Mouse (Mus musculus) spleen, adult 12 weeks (tissue): ENCODE data around the gene Nrp1.

Experiments used
- DNase-seq: peaks from one replicate; pipeline ENCODE4 v3.0.0; 2022; ENCODE audit warnings: low spot score

Gene Nrp1

DNA sequence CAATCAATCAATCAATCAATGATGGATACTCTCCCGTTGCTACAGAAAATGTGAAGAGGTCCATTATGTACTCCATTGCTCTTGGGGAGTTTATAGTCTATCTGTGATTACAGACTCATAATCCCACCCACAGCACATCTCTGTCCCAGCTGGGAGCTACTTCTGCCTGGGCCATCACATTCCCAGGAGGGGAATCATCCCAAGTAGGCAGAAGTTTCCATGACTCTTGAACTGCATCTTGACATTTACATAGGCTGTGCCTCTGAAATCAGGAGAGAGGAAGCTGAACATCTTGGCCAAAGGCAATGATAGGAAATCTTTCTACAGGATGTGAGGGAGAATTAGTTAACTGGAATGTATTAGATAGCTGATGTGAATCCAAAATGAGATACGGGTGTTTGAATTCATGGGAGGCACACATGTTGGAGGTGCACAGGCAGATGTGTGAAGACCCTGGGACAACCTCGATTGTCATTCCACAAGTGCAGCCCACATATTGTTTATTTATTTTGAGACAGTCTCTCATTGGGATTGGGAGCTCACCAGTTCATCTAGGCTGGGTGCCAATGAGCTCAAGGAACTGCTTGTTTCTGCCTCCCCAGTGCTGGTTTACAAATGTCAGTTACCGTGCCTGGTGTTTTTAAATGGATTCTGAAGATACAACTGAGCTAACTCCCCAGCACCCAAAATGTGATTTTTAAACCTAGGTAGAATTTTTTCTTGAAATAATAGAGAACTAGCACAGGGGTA, 108.5 kb downstream of the Nrp1 start:
- no peak for DNase-seq

DNA sequence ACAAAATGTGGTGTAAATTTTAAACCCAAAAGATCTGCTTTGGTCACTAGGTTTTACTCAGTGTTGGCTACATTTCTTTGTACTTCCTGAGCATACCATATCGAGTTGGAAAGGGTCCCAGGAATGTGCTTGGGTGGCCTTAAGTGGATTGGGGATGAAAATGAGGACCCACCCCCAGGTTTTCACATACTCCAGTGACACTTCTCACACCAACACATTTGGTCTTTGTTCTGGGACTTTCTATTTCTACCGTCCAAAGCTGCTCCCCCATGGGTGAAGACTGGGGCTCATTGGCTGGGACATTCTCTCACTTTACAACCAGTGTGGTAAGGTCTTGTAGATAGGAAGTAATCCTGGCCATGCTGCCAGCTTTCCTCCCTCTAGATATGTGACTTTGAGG, 111.7 kb downstream of the Nrp1 start:
- DNase-seq = no peak

DNA sequence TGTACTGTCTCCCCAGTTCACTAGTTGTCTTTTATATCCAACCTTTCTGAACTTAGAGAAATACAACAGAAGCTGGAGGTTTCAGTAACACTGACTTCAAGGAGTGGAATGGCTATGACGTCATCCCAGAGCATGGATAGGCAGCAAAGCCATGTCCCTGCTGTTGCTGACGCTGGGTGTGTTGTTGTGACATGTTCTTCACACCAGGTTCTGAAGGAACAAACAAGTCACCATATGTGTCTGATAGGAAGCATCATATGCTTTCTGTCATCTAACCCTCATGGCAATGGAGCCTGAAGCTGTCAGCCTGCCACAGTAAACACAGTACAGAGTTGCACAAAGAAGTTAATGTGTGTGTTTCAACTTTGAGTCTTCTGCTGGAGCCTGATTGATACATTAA, 112.8 kb downstream of the Nrp1 start:
- no peak for DNase-seq

DNA sequence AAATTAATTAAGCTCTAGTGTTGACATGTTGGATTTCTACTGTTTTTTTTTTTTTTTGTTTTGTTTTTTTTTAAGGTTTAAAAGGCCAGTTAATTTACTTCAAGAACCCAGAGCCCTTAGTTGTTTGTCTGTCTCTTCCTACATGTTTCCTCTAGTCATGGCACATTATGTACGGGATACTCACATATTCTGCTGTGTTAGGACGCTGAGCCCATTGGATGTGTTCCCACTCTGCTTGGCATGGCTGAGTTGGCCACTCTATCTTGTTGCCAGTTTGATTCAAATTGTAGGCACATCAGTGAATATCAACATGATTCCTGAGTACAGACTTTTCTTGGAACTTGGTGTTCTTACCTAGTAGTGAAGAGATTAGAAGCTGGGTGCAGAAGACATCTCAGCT, 114.5 kb downstream of the Nrp1 start:
- DNase-seq = no peak

DNA sequence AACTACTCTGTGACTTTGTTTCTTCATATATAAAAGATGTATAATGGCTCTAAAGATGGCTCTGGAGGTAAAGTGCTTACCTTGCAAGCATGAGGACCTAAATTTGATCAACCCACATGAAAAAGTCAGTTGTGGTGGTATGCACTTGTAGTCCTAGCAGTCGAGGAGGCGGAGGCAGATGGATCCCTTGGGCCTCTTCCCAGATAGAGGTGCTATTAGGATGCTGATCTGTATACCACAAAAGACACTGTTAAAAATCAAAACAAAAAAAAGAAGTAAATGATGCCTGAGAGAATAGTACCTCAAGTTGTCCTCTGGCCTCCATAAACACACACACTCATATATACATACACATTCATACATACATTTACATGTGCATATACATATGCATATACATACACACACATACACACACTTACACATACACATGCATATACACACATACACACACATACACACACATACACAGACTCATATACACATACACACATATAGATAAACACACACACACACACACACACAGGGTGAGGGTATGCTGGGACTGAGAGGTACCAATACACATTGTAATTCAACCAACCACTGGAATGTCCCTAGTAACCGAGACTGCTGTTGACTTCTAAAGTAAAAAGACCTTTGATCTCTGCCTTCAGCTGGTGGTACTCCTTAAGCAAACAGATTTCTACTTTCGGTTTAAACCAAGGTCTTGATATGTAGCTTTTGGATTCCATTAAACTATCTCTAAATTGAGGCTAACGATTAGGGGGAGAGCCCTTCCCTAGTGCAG, 115.2 kb downstream of the Nrp1 start:
- no peak for DNase-seq

DNA sequence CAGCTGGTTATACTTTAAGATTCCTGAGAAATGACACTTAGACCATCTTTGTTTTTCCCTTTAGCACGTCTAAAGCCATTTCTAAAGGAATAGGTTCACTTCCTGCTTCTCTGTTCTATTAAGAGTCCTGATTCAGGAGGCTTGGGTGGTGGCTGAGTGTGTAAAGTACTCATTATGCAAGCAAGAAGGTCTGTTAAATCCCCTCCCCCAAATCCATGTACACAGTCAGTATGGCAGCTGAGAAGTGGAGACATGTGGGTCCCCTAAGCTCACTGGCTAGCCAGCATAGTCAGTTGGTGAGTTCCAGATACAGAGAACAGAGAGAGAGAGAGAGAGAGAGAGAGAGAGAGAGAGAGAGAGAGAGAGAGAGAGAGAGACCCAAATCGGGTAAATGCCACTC, 116.2 kb downstream of the Nrp1 start:
- no peak for DNase-seq

DNA sequence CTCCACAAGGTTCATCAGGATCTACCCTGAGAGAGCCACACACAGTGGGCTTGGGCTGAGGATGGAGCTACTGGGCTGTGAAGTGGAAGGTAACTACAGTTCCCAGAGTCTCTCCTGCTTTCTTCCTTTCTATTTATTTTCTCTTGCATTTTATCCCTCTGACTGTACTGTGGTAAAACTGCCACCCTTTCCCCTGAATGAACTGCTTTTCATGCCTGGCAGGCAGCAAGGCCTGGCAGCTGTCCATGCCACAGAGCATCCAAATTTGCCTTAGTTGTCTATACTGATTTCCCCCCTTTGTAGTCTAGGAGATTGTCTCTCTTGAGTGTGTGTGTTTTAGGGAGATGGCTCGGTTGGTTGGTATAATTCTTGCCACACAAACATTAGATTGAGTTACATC, 117.8 kb downstream of the Nrp1 start:
- DNase-seq = no peak

DNA sequence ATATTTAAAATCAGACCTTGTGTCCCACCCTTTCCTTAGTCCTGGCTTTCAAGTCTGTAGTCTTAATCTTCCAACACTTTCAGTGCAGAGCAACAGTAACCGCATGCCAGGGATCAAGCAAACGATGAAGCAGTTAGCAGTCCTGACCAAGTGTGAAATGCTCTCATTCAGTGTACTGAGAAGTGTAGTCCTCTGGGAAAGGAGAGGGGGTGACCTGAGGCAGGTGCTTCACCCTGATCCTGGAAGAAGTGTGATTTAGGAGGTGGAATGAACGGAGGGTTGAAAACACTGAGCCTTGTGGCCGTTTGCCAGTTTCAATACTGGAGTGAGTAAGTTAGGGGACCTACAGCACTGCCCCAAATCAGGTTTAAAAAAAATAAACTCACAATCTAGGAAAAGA, 119.6 kb downstream of the Nrp1 start:
- no peak for DNase-seq

DNA sequence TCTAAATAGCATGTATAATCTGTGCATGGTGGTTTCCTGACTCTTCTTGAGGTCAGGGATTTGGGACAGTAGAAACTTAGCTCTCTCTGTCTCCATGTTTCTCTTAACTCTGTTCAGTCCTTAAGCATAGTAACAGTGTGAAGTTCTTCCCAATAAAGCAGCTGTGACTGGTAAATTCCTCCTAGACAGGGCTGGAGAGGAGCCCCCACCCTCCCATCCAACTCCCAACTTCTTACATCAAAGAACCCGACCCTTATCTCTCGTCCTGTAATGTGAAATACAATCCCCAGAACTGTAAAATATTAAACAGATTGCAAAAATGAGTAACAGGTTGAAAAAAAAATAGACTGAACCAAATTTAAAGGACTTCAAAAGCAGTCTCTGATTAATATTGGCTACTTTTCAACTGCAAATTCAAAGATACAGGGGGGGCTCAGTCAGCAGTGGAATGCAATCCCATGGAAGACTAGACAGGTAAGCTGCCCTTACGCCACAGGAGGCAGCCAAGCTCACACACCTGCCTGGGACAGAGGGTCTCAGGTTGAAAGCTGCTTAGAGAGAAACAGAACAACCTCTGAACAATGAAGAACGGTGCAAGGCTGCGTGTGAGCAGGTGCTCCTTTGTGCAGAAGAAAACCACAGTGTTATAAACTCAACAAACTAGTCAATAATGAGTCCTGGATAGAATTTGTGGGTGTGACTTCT, 121.1 kb downstream of the Nrp1 start:
- no peak for DNase-seq

DNA sequence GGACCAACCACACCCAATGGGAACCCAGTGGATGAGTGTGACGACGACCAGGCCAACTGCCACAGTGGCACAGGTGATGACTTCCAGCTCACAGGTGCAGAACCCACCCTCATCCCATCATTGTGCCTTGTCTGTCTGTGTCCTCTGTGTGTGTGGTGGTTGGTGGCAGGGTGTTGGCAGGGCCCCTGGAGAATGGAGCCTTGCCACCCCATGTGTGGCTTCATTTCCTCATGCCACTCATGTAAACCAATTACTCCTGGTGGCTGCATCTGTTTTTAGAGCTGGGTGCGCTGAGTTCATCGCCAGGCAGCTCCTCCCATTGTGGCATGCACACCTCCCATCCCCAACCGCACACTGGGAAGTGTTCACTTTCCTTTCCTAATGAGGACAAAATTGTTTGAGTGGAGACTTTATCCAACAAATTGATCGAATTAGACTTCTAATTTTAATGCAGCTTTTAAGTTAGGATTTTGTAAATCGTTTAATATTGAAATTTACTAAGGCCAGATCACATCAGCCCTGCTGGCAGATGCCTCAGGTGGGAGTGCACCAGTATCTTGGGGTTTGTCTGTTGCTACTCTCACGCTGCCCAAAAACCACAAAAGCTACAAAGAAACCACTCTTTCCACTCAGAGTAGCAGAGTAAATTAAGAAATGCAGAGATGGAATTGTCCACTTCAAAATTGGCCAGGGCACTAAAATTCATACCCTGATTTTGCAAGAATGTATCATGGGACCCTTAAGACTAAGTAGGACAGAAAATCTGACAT, 122.7 kb downstream of the Nrp1 start:
- no peak for DNase-seq

DNA sequence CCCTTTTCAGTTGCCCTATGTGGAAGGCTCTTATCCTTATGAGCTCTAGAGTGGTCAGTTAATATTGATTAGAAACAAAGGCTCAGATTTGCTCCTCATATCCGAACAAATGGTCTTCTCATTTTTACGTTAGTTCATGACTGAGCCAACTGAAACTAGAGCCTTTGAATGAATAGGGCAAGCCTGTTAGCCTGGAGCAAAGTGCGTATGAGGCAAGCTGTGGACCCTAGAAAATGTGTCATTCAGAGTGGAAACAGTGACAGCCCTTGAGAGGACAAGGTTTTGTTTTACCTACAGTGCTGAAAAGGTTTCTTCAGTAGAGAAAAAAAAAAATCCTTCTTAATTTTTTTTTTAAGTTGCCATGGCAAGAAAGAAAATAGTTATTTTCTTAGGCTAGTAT, 124.9 kb downstream of the Nrp1 start:
- DNase-seq = no peak

DNA sequence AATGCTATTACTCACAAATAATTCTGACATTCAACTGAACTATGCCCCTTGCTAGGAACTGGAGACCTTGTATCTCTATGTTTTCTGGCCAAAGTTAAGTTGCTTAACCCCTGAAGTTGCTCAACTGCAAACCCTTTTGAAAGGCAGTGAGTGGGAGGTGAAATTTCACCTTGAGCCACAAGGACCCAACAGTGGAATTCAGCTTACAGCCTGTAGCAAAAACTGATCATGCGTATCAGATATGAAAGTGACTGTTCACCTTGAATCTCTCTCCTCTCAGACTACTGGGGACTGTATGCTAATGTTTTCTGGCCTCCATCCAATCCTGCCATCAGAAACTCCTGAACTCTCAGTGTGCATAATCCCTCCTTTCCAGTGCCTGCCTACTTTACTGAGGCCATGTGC, 126.3 kb downstream of the Nrp1 start:
- no peak for DNase-seq

DNA sequence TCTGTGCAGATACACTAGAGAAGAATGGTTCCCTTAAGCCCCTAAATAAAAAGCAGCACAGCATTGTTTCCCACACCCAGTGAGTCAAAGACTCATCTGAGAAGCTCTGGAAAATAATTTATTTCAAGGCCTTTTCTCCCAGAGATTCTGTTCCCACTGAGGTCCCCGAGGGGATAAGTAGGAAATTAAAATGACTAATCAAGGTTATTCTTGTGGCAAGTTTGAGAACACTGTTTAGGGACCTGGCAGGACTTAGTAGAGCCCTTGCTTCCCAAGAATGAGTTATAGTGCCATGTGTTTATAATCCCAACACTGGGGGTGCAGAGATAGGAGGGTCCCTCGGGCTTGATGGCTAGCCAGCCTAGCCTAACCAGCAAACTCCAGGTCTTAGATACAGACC, 127.6 kb downstream of the Nrp1 start:
- DNase-seq = no peak

DNA sequence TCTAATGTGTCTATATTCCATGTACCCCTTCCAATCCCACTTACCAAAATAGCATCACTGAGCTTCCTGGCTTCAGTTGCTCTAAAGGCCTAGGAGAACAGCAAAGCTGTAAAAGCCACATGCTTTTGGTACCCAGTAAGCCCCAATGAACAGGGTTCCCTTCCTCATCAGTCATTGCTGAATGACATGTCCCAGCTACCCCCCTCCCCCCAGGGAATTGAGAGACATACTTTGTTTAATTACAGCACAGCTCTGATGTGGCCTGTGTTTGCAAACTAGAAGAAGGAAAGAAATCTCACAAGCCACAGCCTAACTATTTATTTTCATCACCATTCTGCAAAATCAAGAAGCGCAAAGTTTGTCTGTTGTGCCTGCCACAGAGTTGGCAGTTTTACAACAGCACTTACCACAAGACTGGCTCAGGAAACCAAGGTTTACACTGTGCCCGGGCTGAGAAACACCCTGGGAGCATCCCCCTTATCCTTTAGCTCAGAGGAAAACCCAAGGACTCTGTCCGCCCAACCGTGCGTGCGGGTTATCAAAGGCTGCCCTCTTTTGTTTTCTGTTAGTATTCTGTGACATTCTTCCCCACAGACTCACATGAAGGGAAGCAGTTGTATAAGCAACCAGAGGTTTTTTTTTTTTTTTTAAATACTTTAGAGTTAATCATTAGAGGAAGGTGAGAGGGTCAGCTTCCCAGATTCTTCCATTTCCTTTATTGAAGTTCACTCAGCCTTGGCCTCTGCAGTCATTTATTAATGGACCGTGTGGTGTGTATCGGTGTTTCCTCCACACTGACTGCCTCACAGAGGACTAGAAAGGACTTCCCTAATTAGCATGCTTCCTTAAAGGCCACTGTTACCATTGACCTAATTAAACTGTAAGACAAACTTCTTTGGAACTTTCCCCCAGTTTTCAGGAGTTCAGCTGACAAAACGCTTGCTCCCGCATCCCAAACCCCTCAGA, 129.8 kb downstream of the Nrp1 start:
- no peak for DNase-seq

DNA sequence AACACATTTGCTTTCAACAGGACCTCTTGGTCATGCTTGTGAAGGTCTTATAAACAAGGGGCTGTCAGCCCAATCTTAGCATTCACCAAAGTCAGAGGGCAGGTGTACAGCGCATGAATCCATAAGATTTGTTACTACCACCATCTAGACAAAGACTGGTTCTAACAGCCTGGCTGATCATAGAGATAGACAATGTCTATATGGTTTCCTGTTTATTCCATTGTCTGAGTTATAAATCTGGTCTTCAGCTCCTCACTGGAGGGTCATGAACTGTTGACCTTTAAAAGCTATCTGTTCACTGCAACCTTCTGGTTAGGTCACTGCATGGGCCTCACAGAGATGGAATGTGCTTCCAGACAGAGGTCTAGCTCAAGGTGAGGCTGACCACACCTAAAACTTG, 130.9 kb downstream of the Nrp1 start:
- DNase-seq = no peak

DNA sequence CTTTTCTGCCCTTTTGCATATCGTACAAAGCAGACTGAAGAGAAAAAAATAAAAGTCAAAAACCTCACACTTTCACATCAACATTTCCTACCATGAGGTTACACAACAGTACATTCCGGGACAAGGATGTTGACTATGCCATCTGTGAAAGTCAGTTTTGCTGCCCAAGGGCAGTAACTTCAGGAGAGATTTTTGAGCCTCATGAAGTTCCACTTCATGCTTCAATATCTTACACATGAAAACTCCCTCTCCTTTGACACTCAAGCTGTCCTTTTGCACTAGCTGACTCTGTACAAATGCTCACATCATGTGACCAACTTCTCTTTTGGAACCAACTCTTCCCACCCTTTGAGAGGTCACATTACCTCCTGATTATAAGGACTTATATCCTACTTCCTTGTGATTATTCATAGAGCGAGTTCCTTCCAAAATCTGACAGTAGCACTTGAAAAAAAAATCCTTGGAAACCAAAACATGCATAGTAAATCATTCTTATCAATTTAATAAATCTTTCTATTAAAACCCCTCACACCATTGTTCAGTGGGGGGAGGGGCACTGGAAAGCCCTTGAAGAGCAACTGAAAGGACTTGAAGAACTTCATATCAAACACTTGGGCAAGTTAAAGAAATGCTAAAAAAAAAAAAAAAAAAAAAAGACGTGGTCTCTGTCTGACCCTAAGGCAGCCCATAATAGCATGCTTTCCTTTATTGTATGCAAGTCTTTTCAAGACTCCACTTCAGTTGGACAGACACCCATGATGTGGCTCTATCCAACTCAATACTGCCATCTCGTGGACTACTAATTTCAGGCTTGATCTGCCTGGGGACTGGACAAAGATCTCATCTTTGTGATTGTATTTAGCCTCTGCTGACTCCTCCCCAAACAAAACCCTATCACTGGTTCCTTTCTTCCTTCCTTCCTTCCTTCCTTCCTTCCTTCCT, 133.0 kb downstream of the Nrp1 start:
- DNase-seq = no peak

DNA sequence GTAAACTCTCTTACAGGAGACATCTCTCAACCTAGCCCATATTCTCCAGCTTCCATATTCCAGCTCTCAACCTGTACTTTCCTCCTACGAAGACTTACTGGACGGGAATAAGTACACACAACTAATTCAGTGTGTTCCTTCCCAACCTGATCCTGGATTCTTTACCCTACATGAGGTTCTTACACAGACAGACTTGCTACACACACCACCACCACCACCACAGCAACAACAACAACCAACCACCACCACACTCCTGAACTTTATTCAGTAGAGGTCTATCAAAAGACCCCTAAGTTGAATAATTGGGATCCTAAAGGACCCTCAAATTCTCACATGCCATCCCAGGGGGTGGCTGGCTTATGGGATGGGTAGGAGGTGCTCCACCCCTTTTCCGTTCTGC, 135.4 kb downstream of the Nrp1 start:
- DNase-seq = no peak

DNA sequence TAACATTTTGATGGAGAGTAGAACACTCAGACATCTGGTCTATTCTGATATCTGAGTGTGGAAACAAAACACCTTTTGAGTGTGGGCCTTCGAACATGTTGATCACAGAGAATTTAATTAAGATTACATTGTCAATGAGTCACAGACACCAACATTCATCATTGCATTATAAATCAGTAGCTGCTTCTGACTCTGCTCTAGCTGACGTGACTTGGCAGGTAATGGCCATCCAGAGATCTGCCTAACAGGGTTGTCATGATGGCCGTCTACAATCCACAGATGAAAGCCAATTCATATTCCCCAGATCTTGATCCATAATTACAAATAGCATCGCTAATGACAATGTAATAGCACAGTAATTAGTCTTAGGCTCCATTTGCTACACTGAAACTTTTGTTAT, 140.4 kb downstream of the Nrp1 start:
- DNase-seq = no peak

DNA sequence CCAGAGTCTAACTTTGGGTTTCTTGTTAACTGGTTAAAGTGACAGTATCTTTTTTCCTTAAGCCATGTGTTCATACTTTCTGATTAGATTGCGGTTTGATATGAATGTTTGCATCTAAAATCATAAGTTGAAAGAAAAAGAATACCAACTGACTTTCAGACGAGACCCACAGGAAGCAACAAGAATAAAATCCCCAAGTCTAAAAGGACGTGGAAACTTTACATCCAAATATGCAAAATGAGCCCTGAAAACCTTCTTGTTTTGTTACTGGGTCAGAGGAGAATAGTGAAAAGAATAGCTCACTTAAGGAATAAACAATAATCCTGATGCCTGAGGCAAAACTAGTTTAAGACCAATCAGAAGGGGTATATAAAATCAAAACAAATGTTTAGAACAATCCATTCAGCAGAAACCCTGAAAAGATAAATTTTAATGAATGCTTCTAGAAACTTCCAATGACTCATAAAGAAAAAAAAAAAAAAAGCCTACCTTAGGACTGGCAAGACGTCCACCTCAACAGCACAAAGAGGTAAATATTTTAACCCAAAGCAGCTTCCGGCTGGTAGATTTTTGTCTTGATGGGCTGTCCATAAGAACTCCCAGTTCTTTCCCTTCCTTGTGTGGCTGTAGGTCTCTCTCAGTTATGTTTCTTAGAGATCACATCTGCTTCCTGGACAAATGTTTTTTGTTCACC, 145.9 kb downstream of the Nrp1 start:
- DNase-seq = no peak
